Mouse (Mus musculus): ENCODE measurements around the gene Hibadh.

The Hibadh gene

DNA sequence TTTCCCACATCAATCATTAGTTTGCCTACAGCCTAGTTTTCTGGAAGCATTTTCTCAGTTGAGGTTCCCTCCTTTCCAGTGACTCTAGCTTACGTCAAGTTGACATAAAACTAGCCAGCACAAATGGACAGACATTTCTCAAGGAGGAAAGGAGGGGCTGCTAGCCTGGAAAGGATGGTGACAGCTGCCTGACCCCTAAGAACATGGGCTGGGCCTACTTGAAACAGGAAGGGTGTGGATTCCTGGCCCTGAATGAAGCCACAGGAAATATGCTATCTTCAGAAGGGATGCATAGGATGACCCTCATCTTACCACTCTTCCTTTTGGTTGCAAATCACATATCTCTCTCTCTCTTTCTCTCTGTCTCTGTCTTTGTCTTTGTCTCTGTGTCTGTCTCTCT is 138.7 kb downstream of the Hibadh start:
- no peak for DNase-seq
